Mouse (Mus musculus): ENCODE measurements around the gene St3gal3.

Gene St3gal3

GRCm38 (mm10) chr4:118022406-118022805, 112.3 kb downstream of the St3gal3 start:
- DNase-seq (ENCODE audit: low read depth, low spot score): no peak

- DNase-seq (ENCODE audit: low read depth, low spot score): peak; percentile 50
Observed at GRCm38 (mm10) chr4:118019640-118020039, 115.1 kb downstream of the St3gal3 start.

- DNase-seq (ENCODE audit: low read depth, low spot score): peak; percentile 82
Observed at GRCm38 (mm10) chr4:118019218-118019617, 115.5 kb downstream of the St3gal3 start.

GRCm38 (mm10) chr4:118017021-118017805, 117.5 kb downstream of the St3gal3 start:
- no peak for DNase-seq (ENCODE audit: low read depth, low spot score)

- no peak for DNase-seq (ENCODE audit: low read depth, low spot score)
Observed at GRCm38 (mm10) chr4:118016323-118016911, 118.3 kb downstream of the St3gal3 start.

GRCm38 (mm10) chr4:118015636-118016035, 119.1 kb downstream of the St3gal3 start:
- DNase-seq (ENCODE audit: low read depth, low spot score): peak; percentile 31

- no peak for DNase-seq (ENCODE audit: low read depth, low spot score)
Observed at GRCm38 (mm10) chr4:118015126-118015525, 119.6 kb downstream of the St3gal3 start.

GRCm38 (mm10) chr4:118010661-118011173, 124.0 kb downstream of the St3gal3 start:
- no peak for DNase-seq (ENCODE audit: low read depth, low spot score)

- no peak for DNase-seq (ENCODE audit: low read depth, low spot score)
Observed at GRCm38 (mm10) chr4:118008433-118009033, 126.2 kb downstream of the St3gal3 start.

GRCm38 (mm10) chr4:118001355-118001754, 133.4 kb downstream of the St3gal3 start:
- DNase-seq (ENCODE audit: low read depth, low spot score): no peak

GRCm38 (mm10) chr4:118000605-118001208, 134.0 kb downstream of the St3gal3 start:
- DNase-seq (ENCODE audit: low read depth, low spot score): no peak

- no peak for DNase-seq (ENCODE audit: low read depth, low spot score)
Observed at GRCm38 (mm10) chr4:117999951-118000350, 134.8 kb downstream of the St3gal3 start.

- peak; percentile 80 for DNase-seq (ENCODE audit: low read depth, low spot score)
Observed at GRCm38 (mm10) chr4:117997381-117998269, 137.1 kb downstream of the St3gal3 start.

- DNase-seq (ENCODE audit: low read depth, low spot score): no peak
Observed at GRCm38 (mm10) chr4:117996701-117997100, 138.0 kb downstream of the St3gal3 start.

GRCm38 (mm10) chr4:117995461-117995860, 139.3 kb downstream of the St3gal3 start:
- DNase-seq (ENCODE audit: low read depth, low spot score): no peak

- DNase-seq (ENCODE audit: low read depth, low spot score): no peak
Observed at GRCm38 (mm10) chr4:117993421-117993820, 141.3 kb downstream of the St3gal3 start.

- no peak for DNase-seq (ENCODE audit: low read depth, low spot score)
Observed at GRCm38 (mm10) chr4:117992872-117993271, 141.8 kb downstream of the St3gal3 start.

- peak; percentile 28 for DNase-seq (ENCODE audit: low read depth, low spot score)
Observed at GRCm38 (mm10) chr4:117992036-117992435, 142.7 kb downstream of the St3gal3 start.

GRCm38 (mm10) chr4:117991055-117991627, 143.6 kb downstream of the St3gal3 start:
- DNase-seq (ENCODE audit: low read depth, low spot score): no peak

GRCm38 (mm10) chr4:117990571-117990970, 144.1 kb downstream of the St3gal3 start:
- DNase-seq (ENCODE audit: low read depth, low spot score): no peak

GRCm38 (mm10) chr4:117989801-117990200, 144.9 kb downstream of the St3gal3 start:
- no peak for DNase-seq (ENCODE audit: low read depth, low spot score)

All from ZHBTc4 (cell line).